Mouse (Mus musculus) liver, embryonic 12.5 days (tissue): ENCODE data around the gene Gm5640. TPM values are rescaled to one million over a fixed set of nuclear protein-coding genes. Genes with fewer than 3 reads are reported as not detected.
"Not testable (repeated sequence)": the region's sequence is repeated elsewhere in the genome, so short reads cannot be mapped to it uniquely, and the experiment has no call there.

Experiments used
- ATAC-seq: fragments of 200-750 bp; cut with Nextera tagmentation; 2 replicates; pipeline ENCODE4 v1.8.0; 2017; ENCODE audit warnings: moderate number of reproducible peaks, mild to moderate bottlenecking, moderate library complexity
- H3K27ac ChIP-seq: fragments of 300-500 bp; sonication (generic); 2 replicates; pipeline ENCODE4 v1.5.1; 2016; ENCODE audit warnings: mild to moderate bottlenecking
- H3K27me3 ChIP-seq: fragments of 300-500 bp; sonication (generic); replicated peaks from 2 replicates; pipeline ENCODE4 v1.6.1; 2016; ENCODE audit warnings: mild to moderate bottlenecking, moderate library complexity
- H3K36me3 ChIP-seq: fragments of 300-500 bp; sonication (generic); 2 replicates; pipeline ENCODE4 v1.6.1; 2016; ENCODE audit warnings: mild to moderate bottlenecking, moderate library complexity
- H3K4me1 ChIP-seq: fragments of 300-500 bp; sonication (generic); 2 replicates; pipeline ENCODE4 v1.6.1; 2016
- H3K4me2 ChIP-seq: fragments of 300-500 bp; sonication (generic); 2 replicates; pipeline ENCODE4 v1.6.1; 2016; ENCODE audit warnings: mild to moderate bottlenecking, moderate library complexity
- H3K4me3 ChIP-seq: fragments of 300-500 bp; sonication (generic); 2 replicates; pipeline ENCODE4 v1.5.1; 2016; ENCODE audit warnings: mild to moderate bottlenecking, moderate library complexity
- H3K9ac ChIP-seq: fragments of 300-500 bp; sonication (generic); 2 replicates; pipeline ENCODE4 v1.6.1; 2016; ENCODE audit warnings: mild to moderate bottlenecking, moderate library complexity
- H3K9me3 ChIP-seq: fragments of 300-500 bp; sonication (generic); replicated peaks from 2 replicates; pipeline ENCODE4 v1.6.1; 2016; ENCODE audit warnings: mild to moderate bottlenecking, moderate library complexity
- WGBS: fragments of 180-500 bp; shearing (Covaris S2); methylation state at CpG from one replicate; pipeline ENCODE4 v1.1.7; 2016; ENCODE audit not compliant: insufficient replicate concordance; 5-methylcytosine and 5-hydroxymethylcytosine counted together
- polyA plus RNA-seq: library from polyadenylated mRNA; unstranded; fragments of >200 nt; fragmentation: Nextera tagmentation; extraction: Ambion mirVana; gene quantifications from 2 replicates; pipeline ENCODE4 v1.2.1, GENCODE M21; 2016

The Gm5640 gene
- not detected in 2 replicates for polyA plus RNA-seq

GRCm38 (mm10) chrX:74645466-74646323 is at the start of gene Gm5640:
Gene Gm5640 (minus strand): TSS chrX:74645635.
- ATAC-seq, H3K36me3 ChIP-seq, H3K9ac ChIP-seq, H3K27ac ChIP-seq, H3K27me3 ChIP-seq, H3K4me1 ChIP-seq, H3K9me3 ChIP-seq, H3K4me3 ChIP-seq, H3K4me2 ChIP-seq: not testable (repeated sequence)
- WGBS: 38% methylated on average over 2 of the region's 5 CpGs

GRCm38 (mm10) chrX:74646393-74646792 is 958 bp upstream of the Gm5640 start:
- ATAC-seq, H3K4me2 ChIP-seq: not testable (repeated sequence)
- no CpG with 5 or more reads among the region's 1 CpGs for WGBS

GRCm38 (mm10) chrX:74592379-74592778 is 53.1 kb downstream of the Gm5640 start, which contains the start of gene Olfr1325:
Gene Olfr1325 (plus strand): TSS chrX:74592679.
- Histone ChIP-seq H3K4me2 (no peak within 1 kb of the TSS), H3K9me3 (no peaks in the 10 kb centered on the region), H3K4me1 (no peaks in the 10 kb centered on the region), H3K27me3 (no peaks in the 10 kb centered on the region), H3K27ac (no peak within 1 kb of the TSS), H3K4me3 (no peak within 1 kb of the TSS), H3K9ac (no peak within 1 kb of the TSS), H3K36me3 (no peaks in the 10 kb centered on the region)
- 72% methylated on average over 2 of the region's 2 CpGs for WGBS
- ATAC-seq: no peak

More at GRCm38 (mm10) chrX:74646393-74646792, 958 bp upstream of the Gm5640 start:
- H3K36me3 ChIP-seq, H3K27me3 ChIP-seq, H3K27ac ChIP-seq, H3K9me3 ChIP-seq, H3K9ac ChIP-seq, H3K4me1 ChIP-seq, H3K4me3 ChIP-seq: not testable (repeated sequence)

Other genes starting within 250 kb of the Gm5640 start
- gene G6pdx, start 216.4 kb downstream of the Gm5640 start, polyA plus RNA-seq: 56.5 and 60.4 TPM in 2 replicates
- not detected in 2 replicates for gene Gm6880, start 164.2 kb downstream of the Gm5640 start, polyA plus RNA-seq
- gene Olfr1326-ps1, start 70.7 kb downstream of the Gm5640 start, polyA plus RNA-seq: not detected in 2 replicates
- not detected in 2 replicates for gene Olfr1325, start 53.0 kb downstream of the Gm5640 start, polyA plus RNA-seq
- gene Gm6890, start 95.3 kb upstream of the Gm5640 start, polyA plus RNA-seq: not detected in 2 replicates
- gene Gm5936, start 191.6 kb upstream of the Gm5640 start, polyA plus RNA-seq: not detected in 2 replicates